Mouse (Mus musculus): Measurements from ENCODE around the gene Icam4.

- TF ChIP-seq CTCF (IDR thresholded peaks at IDR 0.05; ENCODE audit: borderline replicate concordance, extremely low read depth, insufficient read depth, insufficient read length) (no peak), POLR2A (IDR thresholded peaks at IDR 0.05; ENCODE audit: borderline replicate concordance, extremely low read depth, insufficient read depth, insufficient read length, poor library complexity, severe bottlenecking) (no peak)
Measured at GRCm38 (mm10) chr9:21027774-21028290, 1.3 kb upstream of the Icam4 start.
